Mouse (Mus musculus) neural tube, embryonic 12.5 days (tissue): ENCODE results near the gene Umad1. TPM values are rescaled to one million over a fixed set of nuclear protein-coding genes. Genes with fewer than 3 reads are reported as not detected.
A peak's percentile ranks its signal among the peaks of the same experiment; 100 is the strongest.

Experiments
- ATAC-seq: fragments of 200-750 bp; cut with Nextera tagmentation; 2 replicates; pipeline ENCODE4 v1.8.0; 2017; ENCODE audit warnings: low read depth, mild to moderate bottlenecking, moderate TSS enrichment, moderate library complexity; ENCODE audit not compliant: low FRiP score
- H3K27ac ChIP-seq: fragments of 300-500 bp; sonication (generic); 2 replicates; pipeline ENCODE4 v1.5.1; 2016
- H3K27me3 ChIP-seq: fragments of 300-500 bp; sonication (generic); replicated peaks from 2 replicates; pipeline ENCODE4 v1.6.1; 2016; ENCODE audit warnings: mild to moderate bottlenecking
- H3K36me3 ChIP-seq: fragments of 300-500 bp; sonication (generic); 2 replicates; pipeline ENCODE4 v1.6.1; 2016; ENCODE audit warnings: mild to moderate bottlenecking
- H3K4me1 ChIP-seq: fragments of 300-500 bp; sonication (generic); 2 replicates; pipeline ENCODE4 v1.6.1; 2016
- H3K4me2 ChIP-seq: fragments of 300-500 bp; sonication (generic); replicated peaks from 2 replicates; pipeline ENCODE4 v1.6.1; 2016; ENCODE audit warnings: mild to moderate bottlenecking
- H3K4me3 ChIP-seq: fragments of 300-500 bp; sonication (generic); 2 replicates; pipeline ENCODE4 v1.5.1; 2016
- H3K9ac ChIP-seq: fragments of 300-500 bp; sonication (generic); 2 replicates; pipeline ENCODE4 v1.6.1; 2016; ENCODE audit warnings: mild to moderate bottlenecking
- H3K9me3 ChIP-seq: fragments of 300-500 bp; sonication (generic); 2 replicates; pipeline ENCODE4 v1.6.1; 2016; ENCODE audit warnings: mild to moderate bottlenecking
- WGBS: fragments of 180-500 bp; shearing (Covaris S2); methylation state at CpG from one replicate; pipeline ENCODE4 v1.1.7; 2016; 5-methylcytosine and 5-hydroxymethylcytosine counted together
- polyA plus RNA-seq: library from polyadenylated mRNA; unstranded; fragments of >200 nt; fragmentation: Nextera tagmentation; extraction: Ambion mirVana; gene quantifications from 2 replicates; pipeline ENCODE4 v1.2.1, GENCODE M21; 2016

The Umad1 gene
- polyA plus RNA-seq, 1 experiment from 2014 or later, result 30.5 TPM

GRCm38 (mm10) chr6:8333380-8333779 lies 74.3 kb downstream of the Umad1 start:
- Histone ChIP-seq H3K4me2 (no peak overlapping the region), H3K27ac (no peak overlapping the region), H3K36me3 (no peaks in the 10 kb centered on the region), H3K4me3 (no peak overlapping the region), H3K27me3 (no peaks in the 10 kb centered on the region), H3K4me1 (no peaks in the 10 kb centered on the region), H3K9ac (no peak overlapping the region), H3K9me3 (no peaks in the 10 kb centered on the region)
- WGBS, result 96% methylated on average over 1 of the region's 1 CpGs
- no peak for ATAC-seq

DNA sequence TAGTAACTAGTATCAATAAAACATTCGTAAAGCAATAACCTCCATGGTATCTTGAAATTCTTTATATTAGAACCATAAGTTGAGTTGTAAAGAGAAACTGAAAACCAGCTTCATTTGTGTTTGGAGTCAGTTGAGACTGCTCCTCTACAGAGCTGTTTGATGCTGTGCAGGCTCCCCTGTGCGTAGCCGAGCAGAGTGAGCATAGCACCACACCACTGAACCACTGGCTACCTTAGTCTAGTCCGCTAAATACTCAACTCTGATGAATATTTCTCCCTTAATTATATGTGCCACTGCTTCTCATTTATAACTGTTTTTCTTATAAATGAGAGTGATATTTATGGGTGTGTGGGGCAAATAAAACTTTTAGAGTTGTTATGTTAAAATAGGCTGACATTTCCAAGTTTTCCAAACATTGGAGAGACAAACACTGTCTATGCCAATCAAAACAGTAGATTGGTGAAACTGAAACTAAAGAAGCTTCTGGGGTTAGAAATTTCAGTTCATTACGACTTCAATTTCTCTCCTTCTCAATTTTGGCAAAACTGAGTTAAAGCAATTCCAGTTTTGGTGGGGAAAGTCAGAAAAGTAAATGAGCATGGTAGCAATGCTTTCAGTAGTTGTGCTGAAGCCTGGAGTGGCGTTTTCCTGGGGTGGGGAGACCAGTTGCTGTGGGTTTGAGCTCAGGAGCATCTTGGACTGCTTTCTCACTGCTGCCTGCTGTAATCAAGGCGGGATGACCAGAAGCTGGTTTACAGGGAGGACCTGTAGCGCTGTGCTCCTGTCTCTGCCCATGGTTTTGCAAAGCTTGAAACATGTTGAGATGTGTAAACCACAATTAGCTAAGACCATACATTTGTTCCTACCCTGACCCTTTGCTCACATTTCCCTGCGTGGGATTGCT lies 77.7 kb downstream of the Umad1 start:
- H3K4me1 ChIP-seq, result no peaks in the 10 kb centered on the region
- no peaks in the 10 kb centered on the region for H3K27me3 ChIP-seq
- WGBS, result 89% methylated on average over 9 of the region's 9 CpGs

GRCm38 (mm10) chr6:8339453-8339852 lies 80.4 kb downstream of the Umad1 start:
- no peaks in the 10 kb centered on the region for H3K27me3 ChIP-seq
- H3K4me3 ChIP-seq, result no peak overlapping the region
- ATAC-seq, result no peak
- WGBS, result 88% methylated on average over 6 of the region's 6 CpGs
- no peak overlapping the region for H3K9ac ChIP-seq
- no peaks in the 10 kb centered on the region for H3K9me3 ChIP-seq
- H3K4me2 ChIP-seq, result no peak overlapping the region
- no peaks in the 10 kb centered on the region for H3K4me1 ChIP-seq
- no peak overlapping the region for H3K27ac ChIP-seq
- H3K36me3 ChIP-seq, result no peaks in the 10 kb centered on the region

More for the DNA sequence above, 77.7 kb downstream of the Umad1 start:
- Histone ChIP-seq H3K4me3 (no peak overlapping the region), H3K27ac (no peak overlapping the region), H3K36me3 (no peaks in the 10 kb centered on the region), H3K9ac (no peak overlapping the region), H3K4me2 (no peak overlapping the region), H3K9me3 (no peaks in the 10 kb centered on the region)
- ATAC-seq, result no peak

GRCm38 (mm10) chr6:8343271-8343670 lies 84.2 kb downstream of the Umad1 start:
- no peak for ATAC-seq
- no peaks in the 10 kb centered on the region for H3K4me1 ChIP-seq
- H3K4me2 ChIP-seq, result no peak overlapping the region
- WGBS, result 93% methylated on average over 4 of the region's 4 CpGs
- no peak overlapping the region for H3K9ac ChIP-seq
- H3K36me3 ChIP-seq, result no peaks in the 10 kb centered on the region
- no peaks in the 10 kb centered on the region for H3K9me3 ChIP-seq
- H3K27ac ChIP-seq, result no peak overlapping the region
- no peak overlapping the region for H3K4me3 ChIP-seq
- H3K27me3 ChIP-seq, result no peaks in the 10 kb centered on the region

GRCm38 (mm10) chr6:8345219-8345856 lies 86.2 kb downstream of the Umad1 start:
- no peak for ATAC-seq

GRCm38 (mm10) chr6:8347154-8347553 lies 88.1 kb downstream of the Umad1 start:
- no peak for ATAC-seq
- Histone ChIP-seq H3K36me3 (no peaks in the 10 kb centered on the region), H3K9ac (no peak overlapping the region), H3K27ac (no peak overlapping the region), H3K4me3 (no peak overlapping the region), H3K27me3 (no peaks in the 10 kb centered on the region), H3K4me1 (peaks cover 6% of the 10 kb centered on the region; the same call in 1 of the 2 replicates), H3K4me2 (no peak overlapping the region), H3K9me3 (no peaks in the 10 kb centered on the region)
- 95% methylated on average over 2 of the region's 2 CpGs for WGBS

More at GRCm38 (mm10) chr6:8345219-8345856, 86.2 kb downstream of the Umad1 start:
- H3K4me2 ChIP-seq, result no peak overlapping the region
- H3K9me3 ChIP-seq, result no peaks in the 10 kb centered on the region
- 79% methylated on average over 5 of the region's 5 CpGs for WGBS
- H3K36me3 ChIP-seq, result no peaks in the 10 kb centered on the region
- no peak overlapping the region for H3K9ac ChIP-seq
- H3K27me3 ChIP-seq, result no peaks in the 10 kb centered on the region
- H3K4me3 ChIP-seq, result no peak overlapping the region
- H3K4me1 ChIP-seq, result no peaks in the 10 kb centered on the region
- H3K27ac ChIP-seq, result no peak overlapping the region

DNA sequence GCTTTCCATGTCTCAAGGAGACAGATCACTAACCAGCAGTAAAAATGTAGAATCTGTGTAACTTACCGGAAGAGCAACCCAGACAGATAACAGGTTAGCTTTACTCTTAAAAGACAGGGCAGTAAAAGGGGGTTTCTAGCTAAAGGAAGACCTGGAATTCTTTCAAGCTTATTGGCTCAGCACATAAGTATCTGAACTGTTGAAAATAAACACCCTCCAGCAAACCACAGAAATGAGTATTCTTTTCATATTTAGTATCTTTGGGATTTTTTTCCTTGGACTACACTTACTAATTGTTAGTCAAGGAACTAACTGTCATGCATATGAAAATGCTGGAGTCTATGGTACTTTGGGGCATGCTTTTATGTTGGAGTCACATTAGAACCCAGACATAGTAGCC lies 89.3 kb downstream of the Umad1 start:
- Histone ChIP-seq H3K4me3 (no peak overlapping the region), H3K27ac (no peak overlapping the region), H3K9ac (no peak overlapping the region), H3K27me3 (no peaks in the 10 kb centered on the region), H3K4me1 (peaks cover 17% of the 10 kb centered on the region; the same call in 1 of the 2 replicates), H3K9me3 (no peaks in the 10 kb centered on the region), H3K36me3 (no peaks in the 10 kb centered on the region), H3K4me2 (no peak overlapping the region)
- ATAC-seq, result no peak
- 95% methylated on average over 1 of the region's 1 CpGs for WGBS

DNA sequence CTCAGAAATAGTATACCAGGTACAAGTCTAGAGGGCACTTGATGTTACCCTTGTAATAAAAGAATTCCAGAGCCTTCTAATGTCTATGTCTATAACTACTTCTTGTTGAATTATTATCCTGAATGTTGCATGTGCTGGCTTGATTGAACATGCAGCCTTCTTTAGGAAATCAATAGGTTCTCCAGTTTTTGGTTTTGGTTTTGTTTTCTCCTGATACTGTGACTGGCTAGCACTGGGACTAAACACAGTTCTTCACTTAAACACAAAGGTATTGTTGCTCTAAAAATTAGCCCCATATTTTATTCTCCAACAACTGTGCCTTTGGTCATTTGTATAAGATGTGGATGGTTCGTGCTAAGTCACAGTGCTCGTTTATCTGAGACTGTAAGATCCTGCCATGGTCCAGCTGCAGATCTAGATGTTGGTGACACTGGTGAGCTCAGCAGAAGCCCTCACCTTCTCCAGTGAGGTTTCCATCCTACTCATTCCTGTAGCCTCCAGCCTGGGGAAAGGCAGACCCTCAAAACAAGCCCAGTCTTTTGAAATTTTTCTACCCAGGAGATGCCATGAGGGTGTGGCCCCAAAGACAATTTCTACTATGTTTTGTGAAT lies 90.1 kb downstream of the Umad1 start:
- Histone ChIP-seq H3K27me3 (no peaks in the 10 kb centered on the region), H3K4me3 (no peak overlapping the region), H3K9ac (no peak overlapping the region), H3K36me3 (no peaks in the 10 kb centered on the region), H3K4me2 (no peak overlapping the region), H3K9me3 (no peaks in the 10 kb centered on the region), H3K27ac (no peak overlapping the region), H3K4me1 (peaks cover 25% of the 10 kb centered on the region)
- 88% methylated on average over 2 of the region's 2 CpGs for WGBS
- ATAC-seq, result no peak

GRCm38 (mm10) chr6:8351507-8351906 lies 92.4 kb downstream of the Umad1 start:
- WGBS, result 63% methylated on average over 2 of the region's 2 CpGs
- Histone ChIP-seq H3K9me3 (no peaks in the 10 kb centered on the region), H3K4me3 (no peak overlapping the region), H3K4me2 (no peak overlapping the region), H3K27me3 (no peaks in the 10 kb centered on the region), H3K4me1 (peaks cover 33% of the 10 kb centered on the region), H3K36me3 (no peaks in the 10 kb centered on the region), H3K9ac (no peak overlapping the region), H3K27ac (0 out of 2 replicates have a peak overlapping the region, but pooled peaks have one; percentile 7)
- ATAC-seq, result no peak

- Histone ChIP-seq H3K4me1 (peaks cover 33% of the 10 kb centered on the region), H3K4me2 (peak overlapping the region; percentile 42), H3K4me3 (no peak overlapping the region), H3K9me3 (no peaks in the 10 kb centered on the region), H3K36me3 (no peaks in the 10 kb centered on the region), H3K9ac (no peak overlapping the region), H3K27me3 (no peaks in the 10 kb centered on the region), H3K27ac (0 out of 2 replicates have a peak overlapping the region, but pooled peaks have one; percentile 10)
- ATAC-seq, result peak; percentile 89
- WGBS, result 13% methylated on average over 12 of the region's 12 CpGs
Observed at GRCm38 (mm10) chr6:8352533-8353168, 93.6 kb downstream of the Umad1 start.

DNA sequence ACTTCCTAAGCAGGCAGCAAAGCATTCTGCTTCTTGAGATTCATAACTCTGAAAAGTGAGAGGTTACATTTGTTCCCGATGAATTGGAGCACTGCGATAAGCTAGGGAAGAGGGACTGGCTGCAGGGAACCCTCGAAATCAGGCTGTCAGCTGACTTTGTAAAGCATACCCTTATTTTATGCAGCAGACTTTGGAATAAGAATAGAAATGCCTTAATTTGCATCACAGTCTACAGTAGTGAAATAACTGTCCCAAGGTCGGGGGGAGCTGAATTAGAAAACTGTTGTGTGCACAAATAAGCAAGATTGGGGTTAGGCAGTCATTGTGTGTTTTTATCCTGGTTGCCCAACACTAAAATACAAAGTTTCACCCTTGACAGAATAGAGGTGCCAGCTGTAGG lies 94.4 kb downstream of the Umad1 start:
- H3K9me3 ChIP-seq, result no peaks in the 10 kb centered on the region
- WGBS, result 34% methylated on average over 4 of the region's 4 CpGs
- no peak overlapping the region for H3K4me3 ChIP-seq
- H3K36me3 ChIP-seq, result no peaks in the 10 kb centered on the region
- H3K27me3 ChIP-seq, result no peaks in the 10 kb centered on the region
- peak overlapping the region; percentile 42; the same call in 1 of the 2 replicates for H3K4me2 ChIP-seq
- H3K27ac ChIP-seq, result peak overlapping the region; percentile 32; the same call in 1 of the 2 replicates
- H3K9ac ChIP-seq, result no peak overlapping the region
- peaks cover 33% of the 10 kb centered on the region for H3K4me1 ChIP-seq
- ATAC-seq, result peak; percentile 21; the same call in 1 of the 2 replicates

GRCm38 (mm10) chr6:8354846-8355245 lies 95.8 kb downstream of the Umad1 start:
- ATAC-seq, result no peak
- H3K27me3 ChIP-seq, result no peaks in the 10 kb centered on the region
- H3K9ac ChIP-seq, result no peak overlapping the region
- no peaks in the 10 kb centered on the region for H3K9me3 ChIP-seq
- peaks cover 33% of the 10 kb centered on the region for H3K4me1 ChIP-seq
- no peak overlapping the region for H3K27ac ChIP-seq
- WGBS, result 86% methylated on average over 4 of the region's 4 CpGs
- no peak overlapping the region for H3K4me3 ChIP-seq
- no peaks in the 10 kb centered on the region for H3K36me3 ChIP-seq
- no peak overlapping the region for H3K4me2 ChIP-seq
